Mouse (Mus musculus) urinary bladder, postnatal 14 days (tissue): ENCODE measurements at regions not wholly inside any gene's neighbourhood (a gene's known extent, or its start where the extent isn't known, plus 50 kb on each side); places are given as distances from the start of the nearest gene placed in this dataset.

Source experiments
- DNase-seq: peaks from one replicate; pipeline ENCODE4 v3.0.0; 2021; ENCODE audit warnings: low spot score

GRCm38 (mm10) chr9:27556315-27557225 lies 160.0 kb downstream of the Spata19 start:
- no peak for DNase-seq

GRCm38 (mm10) chr9:27557886-27558285 lies 161.3 kb downstream of the Spata19 start:
- no peak for DNase-seq

- no peak for DNase-seq
Observed at GRCm38 (mm10) chr9:27558286-27558685, 161.7 kb downstream of the Spata19 start.

GRCm38 (mm10) chr9:27568372-27569053 lies 171.9 kb downstream of the Spata19 start:
- DNase-seq: no peak

GRCm38 (mm10) chr9:27569054-27569387 lies 172.4 kb downstream of the Spata19 start:
- DNase-seq: no peak

- DNase-seq: no peak
Observed at GRCm38 (mm10) chr9:27617096-27617839, 173.3 kb upstream of the Opcml start.

- DNase-seq: no peak
Observed at GRCm38 (mm10) chr9:27634901-27635300, 155.7 kb upstream of the Opcml start.

- DNase-seq: no peak
Observed at GRCm38 (mm10) chr9:27640611-27641010, 150.0 kb upstream of the Opcml start.

GRCm38 (mm10) chr9:27643312-27643711 lies 147.3 kb upstream of the Opcml start:
- DNase-seq: no peak

- no peak for DNase-seq
Observed at GRCm38 (mm10) chr9:27643916-27644315, 146.7 kb upstream of the Opcml start.

GRCm38 (mm10) chr9:27645435-27645834 lies 145.1 kb upstream of the Opcml start:
- no peak for DNase-seq

GRCm38 (mm10) chr9:27646100-27646499 lies 144.5 kb upstream of the Opcml start:
- no peak for DNase-seq

GRCm38 (mm10) chr9:27646956-27647355 lies 143.6 kb upstream of the Opcml start:
- DNase-seq: no peak

GRCm38 (mm10) chr9:27658001-27658400 lies 132.6 kb upstream of the Opcml start:
- DNase-seq: no peak

GRCm38 (mm10) chr9:27661431-27662300 lies 128.9 kb upstream of the Opcml start:
- no peak for DNase-seq

GRCm38 (mm10) chr9:27663230-27663629 lies 127.3 kb upstream of the Opcml start:
- DNase-seq: no peak

- no peak for DNase-seq
Observed at GRCm38 (mm10) chr9:27665659-27666058, 124.9 kb upstream of the Opcml start.

GRCm38 (mm10) chr9:27670032-27670740 lies 120.4 kb upstream of the Opcml start:
- no peak for DNase-seq

- no peak for DNase-seq
Observed at GRCm38 (mm10) chr9:27685325-27685724, 105.2 kb upstream of the Opcml start.

- no peak for DNase-seq
Observed at GRCm38 (mm10) chr9:27691616-27692015, 99.0 kb upstream of the Opcml start.

- DNase-seq: no peak
Observed at GRCm38 (mm10) chr9:27692751-27693150, 97.8 kb upstream of the Opcml start.
